Mouse (Mus musculus) ES-E14 (cell line): ENCODE results near the gene Ildr2. TPM values are rescaled to one million over a fixed set of nuclear protein-coding genes. Genes with fewer than 3 reads are reported as not detected.

Experiments
- DNase-seq: peaks from one replicate; pipeline ENCODE4 v3.0.0-alpha.2; 2013; ENCODE audit warnings: low read depth, low spot score
- H3K27ac ChIP-seq: 2 replicates; pipeline ENCODE4 v1.5.1; 2012; ENCODE audit warnings: low read depth, mild to moderate bottlenecking, low read length, moderate library complexity, mixed read lengths; ENCODE audit not compliant: poor library complexity, insufficient read depth, severe bottlenecking
- H3K36me3 ChIP-seq: 2 replicates; pipeline ENCODE4 v1.6.1; 2012; ENCODE audit warnings: mild to moderate bottlenecking, low read length, moderate library complexity, mixed read lengths; ENCODE audit not compliant: control insufficient read depth, poor library complexity, insufficient read depth, severe bottlenecking
- H3K4me1 ChIP-seq, 2 experiments: fragments of 150-350 bp in 1 of 2; sonication (generic) in 1 of 2; 2 replicates each; pipeline ENCODE4 v1.6.1; 2012; ENCODE audit warnings: low read length in 2 of 2, mild to moderate bottlenecking in 1 of 2, mixed read lengths in 1 of 2; ENCODE audit not compliant: control insufficient read depth in 2 of 2, insufficient read depth in 2 of 2, poor library complexity in 1 of 2
- H3K4me3 ChIP-seq, 2 experiments: fragments of 150-350 bp in 1 of 2; sonication (generic) in 1 of 2; 2 replicates each; pipeline ENCODE4 v1.5.1; 2012; ENCODE audit warnings: low read length in 2 of 2, low read depth in 1 of 2, mild to moderate bottlenecking in 1 of 2, mixed read lengths in 1 of 2; ENCODE audit not compliant: insufficient read depth in 1 of 2, poor library complexity in 1 of 2, severe bottlenecking in 1 of 2
- H3K9ac ChIP-seq: 2 replicates; pipeline ENCODE4 v1.6.1; 2012; ENCODE audit warnings: low read depth, mild to moderate bottlenecking, low read length, mixed read lengths; ENCODE audit not compliant: poor library complexity, insufficient read depth, severe bottlenecking
- H3K9me3 ChIP-seq: fragments of 150-350 bp; sonication (generic); 2 replicates; pipeline ENCODE4 v1.6.1; 2012; ENCODE audit warnings: low read depth, mild to moderate bottlenecking, low read length; ENCODE audit not compliant: control insufficient read depth, insufficient read depth
- CHD2 ChIP-seq: IDR thresholded peaks from 2 replicates; pipeline ENCODE4 v1.6.1; 2014; ENCODE audit warnings: mild to moderate bottlenecking, low read depth, low read length, inconsistent platforms
- HCFC1 ChIP-seq: IDR thresholded peaks from 2 replicates; pipeline ENCODE4 v1.6.1; 2012; ENCODE audit warnings: low read length, inconsistent platforms, borderline replicate concordance; ENCODE audit not compliant: insufficient read depth
- MAFK ChIP-seq: IDR thresholded peaks from 2 replicates; pipeline ENCODE4 v1.6.1; 2014; ENCODE audit warnings: mild to moderate bottlenecking, low read depth, low read length, inconsistent platforms; ENCODE audit not compliant: insufficient read depth
- ZC3H11A ChIP-seq: IDR thresholded peaks from 2 replicates; pipeline ENCODE4 v1.6.1; 2012; ENCODE audit warnings: low read depth, mild to moderate bottlenecking, inconsistent platforms, low read length, borderline replicate concordance
- ZNF384 ChIP-seq: IDR thresholded peaks from 2 replicates; pipeline ENCODE4 v1.6.1; 2012; ENCODE audit warnings: low read depth, low read length, inconsistent platforms
- in situ Hi-C, 2 experiments: fragments of 600-800 bp; cut with MboI; formaldehyde crosslinking; loops; one replicate each; pipeline ENCODE4 v1.15.1; 2025; ENCODE audit warnings: low sequenced_read_pairs in 2 of 2, inconsistent platforms in 1 of 2; ENCODE audit not compliant: unreplicated experiment in 2 of 2
- total RNA-seq: library from RNA; depleted of rRNA; stranded (reverse); fragments of 300-350 nt; gene quantifications from 2 replicates; pipeline ENCODE4 v1.2.3, GENCODE M21; 2012

The Ildr2 gene
- total RNA-seq, 1 experiment, result 2.9 TPM

GRCm38 (mm10) chr1:166214181-166214580 is 39.8 kb upstream of the Ildr2 start:
- no peak overlapping the region for H3K27ac ChIP-seq
- no peaks in the 10 kb centered on the region for H3K36me3 ChIP-seq
- H3K4me3 ChIP-seq, result no peak overlapping the region
- no peaks in the 10 kb centered on the region for H3K4me1 ChIP-seq
- no peak overlapping the region for H3K9ac ChIP-seq
- in situ Hi-C loops, result no loop called here
- TF ChIP-seq CHD2 (no peak), HCFC1 (no peak), ZC3H11A (no peak), ZNF384 (no peak), MAFK (no peak)
- no peak for DNase-seq
- no peaks in the 10 kb centered on the region for H3K9me3 ChIP-seq

- TF ChIP-seq ZNF384 (no peak), MAFK (no peak), ZC3H11A (no peak), HCFC1 (no peak), CHD2 (no peak)
- in situ Hi-C loops, result no loop called here
- Histone ChIP-seq H3K36me3 (no peaks in the 10 kb centered on the region), H3K4me1 (peaks cover 0 to 2% of the 10 kb centered on the region in 2 experiments; a peak in 1 of 4 replicates), H3K27ac (no peak within 1 kb of the TSS), H3K9ac (peak within 1 kb of the TSS; percentile 56; the same call in 1 of the 2 replicates), H3K9me3 (no peaks in the 10 kb centered on the region), H3K4me3 (peak within 1 kb of the TSS; percentile 14 to 64; a peak in 3 of 4 replicates)
- peak; percentile 46 for DNase-seq
These were observed 15.5 kb upstream of the Ildr2 start, which contains the start of gene Mael for GRCm38 (mm10) chr1:166238315-166238969. Gene Mael, minus strand, starts transcription at chr1:166238747.

- no peak for TF ChIP-seq ZNF384
- no peak for TF ChIP-seq ZC3H11A
- TF ChIP-seq CHD2, result no peak
- no peak for TF ChIP-seq MAFK
- TF ChIP-seq HCFC1, result no peak
- H3K4me3 ChIP-seq, result no peak overlapping the region
- DNase-seq, result no peak
- in situ Hi-C loops, result no loop called here
- no peak overlapping the region for H3K9ac ChIP-seq
- H3K9me3 ChIP-seq, result no peaks in the 10 kb centered on the region
- no peaks in the 10 kb centered on the region for H3K4me1 ChIP-seq
- H3K27ac ChIP-seq, result no peak overlapping the region
- no peaks in the 10 kb centered on the region for H3K36me3 ChIP-seq
These were observed 9.7 kb upstream of the Ildr2 start for GRCm38 (mm10) chr1:166244285-166244684.

- H3K27ac ChIP-seq, result no peak overlapping the region
- no peak overlapping the region for H3K9ac ChIP-seq
- 0 out of 4 replicates have a peak, but pooled peaks cover 0 to 2% of the 10 kb centered on the region in 2 experiments for H3K4me1 ChIP-seq
- H3K9me3 ChIP-seq, result no peaks in the 10 kb centered on the region
- H3K4me3 ChIP-seq, result no peak overlapping the region
- TF ChIP-seq MAFK (no peak), HCFC1 (no peak), ZC3H11A (no peak), ZNF384 (no peak), CHD2 (no peak)
- H3K36me3 ChIP-seq, result no peaks in the 10 kb centered on the region
- in situ Hi-C loops, result no loop called here
- no peak for DNase-seq
These were observed 1.2 kb downstream of the Ildr2 start for GRCm38 (mm10) chr1:166255091-166255490.

- Histone ChIP-seq H3K4me3 (no peak overlapping the region), H3K36me3 (no peaks in the 10 kb centered on the region), H3K27ac (no peak overlapping the region), H3K9ac (no peak overlapping the region), H3K4me1 (0 out of 4 replicates have a peak, but pooled peaks cover 0 to 2% of the 10 kb centered on the region in 2 experiments), H3K9me3 (no peaks in the 10 kb centered on the region)
- DNase-seq, result no peak
- no peak for TF ChIP-seq MAFK
- no peak for TF ChIP-seq ZC3H11A
- no peak for TF ChIP-seq HCFC1
- TF ChIP-seq CHD2, result no peak
- TF ChIP-seq ZNF384, result no peak
- in situ Hi-C loops, result no loop called here
These were observed 1.7 kb downstream of the Ildr2 start for GRCm38 (mm10) chr1:166255651-166256050.
